8 mouse cellular contexts compared by ENCODE assay signal in the genomic region with DNA sequence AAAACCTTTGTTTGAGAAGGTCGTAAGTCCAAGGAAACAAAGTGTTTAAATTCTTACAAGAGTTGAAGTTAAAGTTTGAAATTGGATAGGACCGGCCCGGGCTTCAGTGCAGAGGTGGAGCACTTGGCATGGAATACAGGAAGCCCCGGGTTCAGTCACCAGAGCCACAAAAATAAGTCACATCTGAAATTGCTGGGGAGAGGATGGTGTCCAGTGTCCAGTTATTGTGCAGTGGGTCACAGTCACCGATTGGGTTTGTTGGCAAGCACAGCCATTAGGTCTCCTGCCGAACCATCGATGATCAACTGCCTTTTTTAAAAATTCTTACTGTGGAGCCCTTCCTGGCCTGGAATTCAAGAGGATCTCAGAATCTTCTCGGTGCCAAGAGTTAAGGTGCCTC. TPM values are rescaled to one million over a fixed set of nuclear protein-coding genes. Genes with fewer than 3 reads are reported as not detected.
DNase-seq lines count a peak whose midpoint lies in the region; ATAC-seq and TF ChIP-seq lines count a peak whose summit lies in the region.

No protein-coding gene starts in this region.

- H3K4me1 ChIP-seq in lung, embryonic 15.5 days, result peaks cover 24% of the 10 kb centered on the region
- H3K4me1 ChIP-seq in embryonic fibroblast, embryonic 13.5 days (ENCODE audit: control insufficient read depth, insufficient read depth, low read length), result peaks cover 10% of the 10 kb centered on the region; the same call in 1 of the 2 replicates
- peaks cover 30% of the 10 kb centered on the region for H3K4me1 ChIP-seq in kidney, embryonic 16.5 days (ENCODE audit: insufficient read depth, low read length)
- H3K4me1 ChIP-seq in neural tube, embryonic 14.5 days (ENCODE audit: control insufficient read depth, insufficient read depth, low read length), result peaks cover 12% of the 10 kb centered on the region

- ATAC-seq in lung, embryonic 15.5 days (ENCODE audit: borderline replicate concordance, extremely low read depth, low FRiP score, low TSS enrichment), result no peak
- ATAC-seq in kidney, embryonic 16.5 days (ENCODE audit: low FRiP score, low TSS enrichment), result no peak
- no peak for ATAC-seq in neural tube, embryonic 14.5 days (ENCODE audit: low read depth)

- peak overlapping the region; percentile 69 for H3K4me3 ChIP-seq in lung, embryonic 15.5 days
- H3K4me3 ChIP-seq in embryonic fibroblast, embryonic 13.5 days (ENCODE audit: insufficient read depth, low read length), result peak overlapping the region; percentile 100
- peak overlapping the region; percentile 93 for H3K4me3 ChIP-seq in kidney, embryonic 16.5 days (ENCODE audit: low read length)
- peak overlapping the region; percentile 91 for H3K4me3 ChIP-seq in neural tube, embryonic 14.5 days (ENCODE audit: low read depth, low read length)

- H3K27me3 ChIP-seq in lung, embryonic 15.5 days, result no peaks in the 10 kb centered on the region
- H3K27me3 ChIP-seq in kidney, embryonic 16.5 days (ENCODE audit: insufficient read depth, low read length), result no peaks in the 10 kb centered on the region
- H3K27me3 ChIP-seq in neural tube, embryonic 14.5 days (ENCODE audit: control insufficient read depth, insufficient read depth, low read length), result no peaks in the 10 kb centered on the region

- H3K9ac ChIP-seq in lung, embryonic 15.5 days, result peak overlapping the region; percentile 83
- peak overlapping the region; percentile 99 for H3K9ac ChIP-seq in kidney, embryonic 16.5 days (replicated peaks; ENCODE audit: low read length)
- peak overlapping the region; percentile 95 for H3K9ac ChIP-seq in neural tube, embryonic 14.5 days (replicated peaks; ENCODE audit: low read depth, low read length)

- TF ChIP-seq POLR2A in embryonic fibroblast, embryonic 13.5 days (IDR thresholded peaks at IDR 0.05; ENCODE audit: low read depth, low read length), result no peak

- no peak overlapping the region for H3K27ac ChIP-seq in lung, embryonic 15.5 days
- no peak overlapping the region for H3K27ac ChIP-seq in embryonic fibroblast, embryonic 13.5 days (ENCODE audit: insufficient read depth, low read length)
- no peak overlapping the region for H3K27ac ChIP-seq in kidney, embryonic 16.5 days (ENCODE audit: low read length)
- H3K27ac ChIP-seq in neural tube, embryonic 14.5 days (ENCODE audit: low read depth, low read length), result no peak overlapping the region

- TF ChIP-seq CTCF in embryonic fibroblast, embryonic 13.5 days (IDR thresholded peaks at IDR 0.05; ENCODE audit: borderline replicate concordance, insufficient read depth, low read length), result no peak

- 0 out of 2 replicates have a peak, but pooled peaks cover 12% of the 10 kb centered on the region for H3K36me3 ChIP-seq in lung, embryonic 15.5 days
- H3K36me3 ChIP-seq in kidney, embryonic 16.5 days (ENCODE audit: insufficient read depth, low read length), result peaks cover 29% of the 10 kb centered on the region
- no peaks in the 10 kb centered on the region for H3K36me3 ChIP-seq in neural tube, embryonic 14.5 days (ENCODE audit: control insufficient read depth, insufficient read depth, low read length)

- no peak for DNase-seq in lung, postnatal 14 days
- DNase-seq in spleen, postnatal 36 days (ENCODE audit: low spot score in 2 of 2), result no peak
- DNase-seq in yolk sac, embryonic 10.5 days (ENCODE audit: low spot score), result no peak
- no peak for DNase-seq in urinary bladder, postnatal 36 days (ENCODE audit: low spot score in 2 of 2)

- H3K9me3 ChIP-seq in lung, embryonic 15.5 days, result no peaks in the 10 kb centered on the region
- no peaks in the 10 kb centered on the region for H3K9me3 ChIP-seq in kidney, embryonic 16.5 days (ENCODE audit: low read length)
- no peaks in the 10 kb centered on the region for H3K9me3 ChIP-seq in neural tube, embryonic 14.5 days (ENCODE audit: control insufficient read depth, low read length)

- H3K4me2 ChIP-seq in lung, embryonic 15.5 days, result peak overlapping the region; percentile 59
- peak overlapping the region; percentile 73 for H3K4me2 ChIP-seq in kidney, embryonic 16.5 days (replicated peaks; ENCODE audit: low read depth, low read length)
- peak overlapping the region; percentile 93 for H3K4me2 ChIP-seq in neural tube, embryonic 14.5 days (ENCODE audit: low read depth, low read length)

- WGBS in lung, embryonic 15.5 days, result 20% methylated on average over 8 of the region's 8 CpGs
- WGBS in kidney, embryonic 16.5 days, result 25% methylated on average over 8 of the region's 8 CpGs
- WGBS in neural tube, embryonic 14.5 days, result 65% methylated on average over 8 of the region's 8 CpGs

RNA-seq across cellular contexts. Expression of a gene that starts 1.3 kb away (rescaled TPM):
- polyA plus RNA-seq in lung, embryonic 15.5 days (2015; fragmentation: Nextera tagmentation; extraction: Ambion mirVana), result 180 and 181 TPM in 2 replicates
- polyA plus RNA-seq in embryonic fibroblast, embryonic 13.5 days (2011; ENCODE audit: insufficient read length, low read depth, missing spikeins), result 77.7 and 79.1 TPM in 2 replicates
- polyA plus RNA-seq in kidney, embryonic 16.5 days (2015; fragmentation: Nextera tagmentation; extraction: Ambion mirVana), result 188 and 197 TPM in 2 replicates
- polyA plus RNA-seq in neural tube, embryonic 14.5 days (2014; fragmentation: Nextera tagmentation; extraction: Ambion mirVana), result 96.9 and 111 TPM in 2 replicates

RNA-seq across cellular contexts. Expression of a gene that starts 9.7 kb away (rescaled TPM):
- polyA plus RNA-seq in lung, embryonic 15.5 days (2015; fragmentation: Nextera tagmentation; extraction: Ambion mirVana), result 531 and 546 TPM in 2 replicates
- polyA plus RNA-seq in embryonic fibroblast, embryonic 13.5 days (2011; ENCODE audit: insufficient read length, low read depth, missing spikeins), result 114 and 118 TPM in 2 replicates
- polyA plus RNA-seq in kidney, embryonic 16.5 days (2015; fragmentation: Nextera tagmentation; extraction: Ambion mirVana), result 376 and 406 TPM in 2 replicates
- 295 and 303 TPM in 2 replicates for polyA plus RNA-seq in neural tube, embryonic 14.5 days (2014; fragmentation: Nextera tagmentation; extraction: Ambion mirVana)

RNA-seq across cellular contexts. Expression of a gene that starts 47.8 kb away (rescaled TPM):
- polyA plus RNA-seq in lung, embryonic 15.5 days (2015; fragmentation: Nextera tagmentation; extraction: Ambion mirVana), result 1,944 and 2,059 TPM in 2 replicates
- polyA plus RNA-seq in embryonic fibroblast, embryonic 13.5 days (2011; ENCODE audit: insufficient read length, low read depth, missing spikeins), result 3,951 and 4,760 TPM in 2 replicates
- polyA plus RNA-seq in kidney, embryonic 16.5 days (2015; fragmentation: Nextera tagmentation; extraction: Ambion mirVana), result 1,474 and 1,572 TPM in 2 replicates
- 312 and 741 TPM in 2 replicates for polyA plus RNA-seq in neural tube, embryonic 14.5 days (2014; fragmentation: Nextera tagmentation; extraction: Ambion mirVana)
